Mouse (Mus musculus): ENCODE measurements around the gene Pip4k2a. TPM values are rescaled to one million over a fixed set of nuclear protein-coding genes. Genes with fewer than 3 reads are reported as not detected.
"Not testable (repeated sequence)": the region's sequence is repeated elsewhere in the genome, so short reads cannot be mapped to it uniquely, and the experiment has no call there.

The Pip4k2a gene
- polyA plus RNA-seq, 1 experiment, result 7.1 TPM

DNA sequence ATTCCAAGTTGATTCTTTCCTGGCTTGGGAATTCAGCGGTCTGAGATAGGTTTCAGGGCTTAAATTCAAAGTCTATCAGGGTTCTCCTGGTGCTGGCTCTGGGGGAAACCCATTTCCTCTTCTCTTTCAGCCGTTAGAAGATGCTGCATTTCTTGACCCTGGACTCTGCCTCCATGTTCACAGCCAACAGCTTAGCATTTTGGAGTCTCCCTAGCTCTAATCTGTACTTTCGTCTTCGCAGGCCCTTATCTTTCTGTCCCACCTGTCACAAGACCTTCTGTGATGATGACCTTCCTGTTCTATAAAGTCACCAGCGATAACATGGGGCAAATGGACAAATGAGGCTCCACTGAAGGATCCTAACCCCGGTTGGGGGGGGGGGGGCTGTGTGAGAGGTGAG, 13.5 kb upstream of the Pip4k2a start:
- no peak for DNase-seq
- TF ChIP-seq POLR2A (IDR thresholded peaks at IDR 0.05; ENCODE audit: low read depth, low read length), result no peak
- no peak for TF ChIP-seq CTCF (conservative IDR thresholded peaks at IDR 0.05; ENCODE audit: insufficient read depth, insufficient read length, low read depth, low read length)
- H3K27ac ChIP-seq (ENCODE audit: insufficient read depth, low read depth, low read length), result no peak overlapping the region
- H3K36me3 ChIP-seq (ENCODE audit: control insufficient read depth, insufficient read depth, low read length), result no peaks in the 10 kb centered on the region
- no peaks in the 10 kb centered on the region for H3K4me1 ChIP-seq (ENCODE audit: control insufficient read depth, insufficient read depth, low read length)
- no peaks in the 10 kb centered on the region for H3K27me3 ChIP-seq (replicated peaks; ENCODE audit: control insufficient read depth, insufficient read depth, low read length)
- H3K4me3 ChIP-seq (ENCODE audit: insufficient read depth, low read depth, low read length), result no peak overlapping the region
- WGBS, result 86% methylated on average over 6 of the region's 6 CpGs

DNA sequence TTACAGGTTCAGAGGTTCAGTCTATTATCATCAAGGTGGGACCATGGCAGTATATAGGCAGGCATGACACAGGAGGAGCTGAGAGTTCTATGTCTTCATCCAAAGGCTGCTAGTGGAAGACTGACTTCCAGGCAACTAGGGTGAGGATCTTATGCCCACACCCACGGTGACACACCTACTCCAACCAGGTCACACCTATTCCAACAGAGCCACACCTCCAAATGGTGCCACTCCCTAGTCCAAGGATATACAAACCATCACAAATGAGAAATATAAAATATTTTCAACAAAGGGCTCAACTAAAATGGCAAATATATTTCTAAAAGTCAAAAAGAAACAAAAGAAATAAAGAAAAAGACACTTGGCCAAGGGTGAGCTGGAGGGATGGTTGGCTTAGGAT, 12.6 kb upstream of the Pip4k2a start:
- not testable (repeated sequence) for DNase-seq; H3K27ac ChIP-seq (ENCODE audit: insufficient read depth, low read depth, low read length); H3K27me3 ChIP-seq (replicated peaks; ENCODE audit: control insufficient read depth, insufficient read depth, low read length); H3K36me3 ChIP-seq (ENCODE audit: control insufficient read depth, insufficient read depth, low read length); H3K4me1 ChIP-seq (ENCODE audit: control insufficient read depth, insufficient read depth, low read length); H3K4me3 ChIP-seq (ENCODE audit: insufficient read depth, low read depth, low read length)
- WGBS, result 89% methylated on average over 1 of the region's 1 CpGs

DNA sequence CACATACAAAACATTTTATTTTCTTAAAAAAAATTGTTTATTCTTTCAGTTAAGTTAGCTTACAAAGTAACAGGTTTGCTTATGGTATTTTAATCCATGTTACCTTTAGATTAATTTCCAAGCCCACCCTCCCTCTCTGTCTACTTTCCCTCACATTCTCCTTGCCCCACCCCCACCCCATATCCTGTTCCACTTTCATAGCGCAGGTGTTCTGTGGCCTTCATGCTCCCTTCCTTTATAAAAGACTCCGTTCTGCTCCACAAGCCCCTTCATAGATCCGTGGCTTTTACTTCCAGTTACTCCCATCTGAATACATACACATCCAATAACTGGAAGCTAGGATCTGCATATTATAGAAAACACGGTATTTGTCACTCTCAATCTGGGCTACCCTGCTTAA, 9.7 kb upstream of the Pip4k2a start:
- 54% methylated on average over 4 of the region's 4 CpGs for WGBS

DNA sequence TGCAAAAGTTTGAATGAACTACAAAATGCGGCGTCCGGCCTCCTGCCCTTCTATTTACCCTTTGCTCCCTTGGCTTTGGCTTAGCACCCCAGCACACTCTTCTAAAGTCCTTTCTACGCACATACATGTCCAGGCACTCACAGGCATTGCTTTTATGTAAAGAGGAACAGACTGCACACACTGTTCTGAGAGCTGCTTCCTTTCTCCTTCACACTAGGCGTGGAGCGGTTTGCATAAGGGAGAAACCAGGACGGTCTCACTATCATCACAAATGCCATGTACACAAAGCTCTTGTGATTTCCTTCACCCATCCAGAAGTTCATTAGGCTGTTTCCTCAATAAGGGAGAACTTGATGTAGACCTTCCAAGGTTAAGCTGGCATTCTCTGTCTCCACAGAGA, 8.2 kb upstream of the Pip4k2a start:
- Histone ChIP-seq H3K36me3 (ENCODE audit: control insufficient read depth, insufficient read depth, low read length) (no peaks in the 10 kb centered on the region), H3K27ac (ENCODE audit: insufficient read depth, low read depth, low read length) (no peak overlapping the region), H3K27me3 (replicated peaks; ENCODE audit: control insufficient read depth, insufficient read depth, low read length) (no peaks in the 10 kb centered on the region), H3K4me1 (ENCODE audit: control insufficient read depth, insufficient read depth, low read length) (no peaks in the 10 kb centered on the region), H3K4me3 (ENCODE audit: insufficient read depth, low read depth, low read length) (no peak overlapping the region)
- no peak for DNase-seq
- no peak for TF ChIP-seq CTCF (conservative IDR thresholded peaks at IDR 0.05; ENCODE audit: insufficient read depth, insufficient read length, low read depth, low read length)
- TF ChIP-seq POLR2A (IDR thresholded peaks at IDR 0.05; ENCODE audit: low read depth, low read length), result no peak
- WGBS, result 90% methylated on average over 7 of the region's 7 CpGs

More for the DNA sequence above, 9.7 kb upstream of the Pip4k2a start:
- Histone ChIP-seq H3K27me3 (replicated peaks; ENCODE audit: control insufficient read depth, insufficient read depth, low read length) (no peaks in the 10 kb centered on the region), H3K27ac (ENCODE audit: insufficient read depth, low read depth, low read length) (no peak overlapping the region), H3K36me3 (ENCODE audit: control insufficient read depth, insufficient read depth, low read length) (no peaks in the 10 kb centered on the region), H3K4me3 (ENCODE audit: insufficient read depth, low read depth, low read length) (no peak overlapping the region), H3K4me1 (ENCODE audit: control insufficient read depth, insufficient read depth, low read length) (no peaks in the 10 kb centered on the region)
- DNase-seq, result no peak
- TF ChIP-seq CTCF (conservative IDR thresholded peaks at IDR 0.05; ENCODE audit: insufficient read depth, insufficient read length, low read depth, low read length), result no peak
- TF ChIP-seq POLR2A (IDR thresholded peaks at IDR 0.05; ENCODE audit: low read depth, low read length), result no peak

DNA sequence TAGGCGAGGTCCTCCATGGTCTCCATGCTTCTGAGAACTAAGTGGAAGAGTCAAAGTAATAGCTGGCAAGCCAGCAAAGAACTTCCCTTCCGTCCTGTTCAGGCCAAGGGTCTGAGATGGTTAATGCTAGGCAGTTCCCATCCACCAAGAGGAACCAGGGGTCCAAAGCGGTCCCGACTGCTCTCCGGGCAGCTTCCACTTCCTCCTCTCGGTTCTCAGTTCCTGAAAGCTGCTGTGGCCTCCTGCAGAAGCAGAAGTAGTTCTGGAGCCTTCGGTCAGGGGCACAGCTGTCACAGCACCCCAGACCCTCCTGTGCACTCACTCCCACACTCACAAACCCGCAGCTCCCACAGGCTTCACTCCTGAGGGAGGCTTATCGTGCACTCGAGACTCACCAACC, 6.9 kb upstream of the Pip4k2a start:
- Histone ChIP-seq H3K4me3 (ENCODE audit: insufficient read depth, low read depth, low read length) (no peak overlapping the region), H3K36me3 (ENCODE audit: control insufficient read depth, insufficient read depth, low read length) (no peaks in the 10 kb centered on the region), H3K4me1 (ENCODE audit: control insufficient read depth, insufficient read depth, low read length) (no peaks in the 10 kb centered on the region), H3K27ac (ENCODE audit: insufficient read depth, low read depth, low read length) (no peak overlapping the region), H3K27me3 (replicated peaks; ENCODE audit: control insufficient read depth, insufficient read depth, low read length) (no peaks in the 10 kb centered on the region)
- 47% methylated on average over 10 of the region's 10 CpGs for WGBS
- TF ChIP-seq CTCF (conservative IDR thresholded peaks at IDR 0.05; ENCODE audit: insufficient read depth, insufficient read length, low read depth, low read length), result no peak
- DNase-seq, result peak; percentile 27

DNA sequence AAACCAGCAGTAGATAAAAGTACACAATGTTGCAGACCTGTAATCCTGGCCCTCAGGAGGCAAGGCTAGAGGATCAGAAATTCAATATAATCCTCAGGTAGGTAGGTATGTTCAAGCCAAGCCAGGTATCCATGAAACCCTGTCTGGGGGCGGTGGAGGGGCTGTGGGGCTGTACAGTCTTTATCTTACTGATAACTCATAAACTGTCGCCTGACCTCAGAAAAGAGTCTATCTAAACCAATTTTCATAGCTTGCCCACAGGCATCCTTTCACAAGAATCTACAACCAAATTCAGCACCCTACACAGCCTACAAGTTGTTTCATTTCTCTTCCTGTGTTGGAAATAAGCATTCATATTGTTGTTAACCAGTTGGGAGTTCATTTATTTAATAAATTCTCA, 1.5 kb upstream of the Pip4k2a start:
- no peak for DNase-seq
- H3K27ac ChIP-seq (ENCODE audit: insufficient read depth, low read depth, low read length), result no peak overlapping the region
- no peak for TF ChIP-seq POLR2A (IDR thresholded peaks at IDR 0.05; ENCODE audit: low read depth, low read length)
- WGBS, result 95% methylated on average over 2 of the region's 2 CpGs
- H3K4me1 ChIP-seq (ENCODE audit: control insufficient read depth, insufficient read depth, low read length), result no peaks in the 10 kb centered on the region
- no peak overlapping the region for H3K4me3 ChIP-seq (ENCODE audit: insufficient read depth, low read depth, low read length)
- H3K36me3 ChIP-seq (ENCODE audit: control insufficient read depth, insufficient read depth, low read length), result no peaks in the 10 kb centered on the region
- no peaks in the 10 kb centered on the region for H3K27me3 ChIP-seq (replicated peaks; ENCODE audit: control insufficient read depth, insufficient read depth, low read length)

DNA sequence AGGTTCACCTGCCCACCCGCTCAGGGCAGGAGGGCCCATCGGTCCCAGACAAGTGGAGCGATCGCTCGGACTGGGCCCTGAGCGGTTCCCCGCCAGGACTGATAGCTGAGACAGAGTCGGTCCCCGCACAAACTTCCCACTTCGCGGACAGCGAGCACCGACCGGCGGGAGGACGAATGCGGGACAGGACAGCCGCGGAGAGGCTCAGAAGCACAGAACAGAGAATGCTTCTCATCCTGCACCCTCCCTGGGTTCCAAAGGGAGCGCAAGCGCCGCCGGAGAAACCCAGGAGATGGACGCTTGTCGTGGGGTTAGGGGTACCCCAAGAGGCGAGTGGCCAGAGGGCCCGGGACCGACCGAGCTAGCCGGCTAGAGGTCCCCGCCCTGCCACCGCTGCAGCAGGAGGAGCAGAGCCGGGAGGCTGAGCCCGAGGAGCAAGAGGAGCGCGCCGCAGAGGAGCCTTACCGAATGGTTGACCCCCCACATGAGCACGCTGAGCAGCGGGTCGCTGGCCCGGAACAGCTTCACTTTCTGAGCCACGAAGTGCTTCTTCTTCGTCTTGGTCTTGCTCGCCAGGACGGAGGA, 447 bp downstream of the Pip4k2a start:
- no peaks in the 10 kb centered on the region for H3K27me3 ChIP-seq (replicated peaks; ENCODE audit: control insufficient read depth, insufficient read depth, low read length)
- peak overlapping the region; percentile 65 for H3K4me3 ChIP-seq (ENCODE audit: insufficient read depth, low read depth, low read length)
- under 1% methylated on average over 46 of the region's 46 CpGs for WGBS
- TF ChIP-seq POLR2A (IDR thresholded peaks at IDR 0.05; ENCODE audit: low read depth, low read length), result no peak
- no peak for TF ChIP-seq CTCF (conservative IDR thresholded peaks at IDR 0.05; ENCODE audit: insufficient read depth, insufficient read length, low read depth, low read length)
- peak overlapping the region; percentile 32 for H3K27ac ChIP-seq (ENCODE audit: insufficient read depth, low read depth, low read length)
- no peaks in the 10 kb centered on the region for H3K36me3 ChIP-seq (ENCODE audit: control insufficient read depth, insufficient read depth, low read length)
- peak; percentile 42 for DNase-seq
- no peaks in the 10 kb centered on the region for H3K4me1 ChIP-seq (ENCODE audit: control insufficient read depth, insufficient read depth, low read length)
